Mouse (Mus musculus) kidney, embryonic 14.5 days (tissue): ENCODE data around the gene Acaca. TPM values are rescaled to one million over a fixed set of nuclear protein-coding genes. Genes with fewer than 3 reads are reported as not detected.

Experiments used
- ATAC-seq: fragments of 200-750 bp; cut with Nextera tagmentation; 2 replicates; pipeline ENCODE4 v1.8.0; 2017; ENCODE audit warnings: moderate number of reproducible peaks, mild to moderate bottlenecking, moderate TSS enrichment, moderate library complexity; ENCODE audit not compliant: low FRiP score, low TSS enrichment
- H3K27ac ChIP-seq: fragments of 300-500 bp; sonication (generic); 2 replicates; pipeline ENCODE4 v1.5.1; 2014; ENCODE audit warnings: low read depth, mild to moderate bottlenecking, low read length, moderate library complexity, mixed read lengths
- H3K27me3 ChIP-seq: fragments of 300-500 bp; sonication (generic); 2 replicates; pipeline ENCODE4 v1.6.1; 2014; ENCODE audit warnings: mild to moderate bottlenecking, low read length; ENCODE audit not compliant: control insufficient read depth, insufficient read depth
- H3K36me3 ChIP-seq: fragments of 300-500 bp; sonication (generic); 2 replicates; pipeline ENCODE4 v1.6.1; 2014; ENCODE audit warnings: low read length, mixed read lengths; ENCODE audit not compliant: control insufficient read depth, insufficient read depth
- H3K4me1 ChIP-seq: fragments of 300-500 bp; sonication (generic); 2 replicates; pipeline ENCODE4 v1.6.1; 2014; ENCODE audit warnings: low read length, mixed read lengths; ENCODE audit not compliant: control insufficient read depth, insufficient read depth
- H3K4me2 ChIP-seq: fragments of 300-500 bp; sonication (generic); replicated peaks from 2 replicates; pipeline ENCODE4 v1.6.1; 2014; ENCODE audit warnings: low read depth, mild to moderate bottlenecking, low read length
- H3K4me3 ChIP-seq: fragments of 300-500 bp; sonication (generic); 2 replicates; pipeline ENCODE4 v1.5.1; 2014; ENCODE audit warnings: mild to moderate bottlenecking, low read length
- H3K9ac ChIP-seq: fragments of 300-500 bp; sonication (generic); 2 replicates; pipeline ENCODE4 v1.6.1; 2014; ENCODE audit warnings: low read depth, mild to moderate bottlenecking, low read length, moderate library complexity
- H3K9me3 ChIP-seq: fragments of 300-500 bp; sonication (generic); 2 replicates; pipeline ENCODE4 v1.6.1; 2016; ENCODE audit warnings: low read length; ENCODE audit not compliant: control insufficient read depth
- WGBS: fragments of 180-500 bp; shearing (Covaris S2); extraction: QIAGEN DNeasy Blood & Tissue Kit; methylation state at CpG from one replicate; pipeline ENCODE4 v1.1.7; 2014; 5-methylcytosine and 5-hydroxymethylcytosine counted together
- polyA plus RNA-seq: library from polyadenylated mRNA; unstranded; fragments of >200 nt; fragmentation: Nextera tagmentation; extraction: Ambion mirVana; gene quantifications from 2 replicates; pipeline ENCODE4 v1.2.1, GENCODE M21; 2014

The Acaca gene
- polyA plus RNA-seq, 1 experiment from 2014 or later = 18.1 TPM

GRCm38 (mm10) chr11:84281280-84281679 lies 151.8 kb downstream of the Acaca start:
- Histone ChIP-seq H3K4me2 (no peak overlapping the region), H3K36me3 (peaks cover 22% of the 10 kb centered on the region; the same call in 1 of the 2 replicates), H3K4me3 (no peak overlapping the region), H3K27ac (no peak overlapping the region), H3K4me1 (no peaks in the 10 kb centered on the region), H3K27me3 (no peaks in the 10 kb centered on the region), H3K9me3 (no peaks in the 10 kb centered on the region), H3K9ac (no peak overlapping the region)
- 85% methylated on average over 5 of the region's 5 CpGs for WGBS
- no peak for ATAC-seq

- Histone ChIP-seq H3K9ac (no peak overlapping the region), H3K4me2 (no peak overlapping the region), H3K27me3 (no peaks in the 10 kb centered on the region), H3K4me3 (no peak overlapping the region), H3K36me3 (peaks cover 22% of the 10 kb centered on the region; the same call in 1 of the 2 replicates), H3K27ac (no peak overlapping the region), H3K9me3 (no peaks in the 10 kb centered on the region), H3K4me1 (no peaks in the 10 kb centered on the region)
- 93% methylated on average over 7 of the region's 7 CpGs for WGBS
- ATAC-seq = no peak
Observed at GRCm38 (mm10) chr11:84282944-84283703, 153.7 kb downstream of the Acaca start.

GRCm38 (mm10) chr11:84290781-84291180 lies 161.3 kb downstream of the Acaca start:
- WGBS = 51% methylated on average over 3 of the region's 3 CpGs
- H3K4me3 ChIP-seq = no peak overlapping the region

GRCm38 (mm10) chr11:84292532-84292931 lies 163.1 kb downstream of the Acaca start:
- Histone ChIP-seq H3K9me3 (no peaks in the 10 kb centered on the region), H3K36me3 (peaks cover 5% of the 10 kb centered on the region; the same call in 1 of the 2 replicates), H3K27ac (no peak overlapping the region), H3K9ac (no peak overlapping the region), H3K27me3 (no peaks in the 10 kb centered on the region), H3K4me2 (no peak overlapping the region), H3K4me1 (no peaks in the 10 kb centered on the region), H3K4me3 (no peak overlapping the region)
- no peak for ATAC-seq
- WGBS = 76% methylated on average over 3 of the region's 3 CpGs

More at GRCm38 (mm10) chr11:84290781-84291180, 161.3 kb downstream of the Acaca start:
- no peaks in the 10 kb centered on the region for H3K9me3 ChIP-seq
- no peaks in the 10 kb centered on the region for H3K27me3 ChIP-seq
- no peaks in the 10 kb centered on the region for H3K4me1 ChIP-seq
- H3K36me3 ChIP-seq = peaks cover 3% of the 10 kb centered on the region; the same call in 1 of the 2 replicates
- no peak overlapping the region for H3K4me2 ChIP-seq
- no peak overlapping the region for H3K27ac ChIP-seq
- no peak for ATAC-seq
- H3K9ac ChIP-seq = no peak overlapping the region

GRCm38 (mm10) chr11:84293288-84293687 lies 163.8 kb downstream of the Acaca start:
- H3K9me3 ChIP-seq = no peaks in the 10 kb centered on the region
- no peak overlapping the region for H3K4me2 ChIP-seq
- ATAC-seq = no peak
- WGBS = 86% methylated on average over 3 of the region's 3 CpGs
- H3K4me3 ChIP-seq = no peak overlapping the region
- H3K27me3 ChIP-seq = no peaks in the 10 kb centered on the region
- H3K9ac ChIP-seq = no peak overlapping the region
- no peak overlapping the region for H3K27ac ChIP-seq
- peaks cover 5% of the 10 kb centered on the region; the same call in 1 of the 2 replicates for H3K36me3 ChIP-seq
- H3K4me1 ChIP-seq = no peaks in the 10 kb centered on the region

- H3K4me2 ChIP-seq = no peak overlapping the region
- WGBS = 88% methylated on average over 2 of the region's 2 CpGs
- no peak for ATAC-seq
Observed at GRCm38 (mm10) chr11:84296337-84296736, 166.9 kb downstream of the Acaca start.

GRCm38 (mm10) chr11:84305474-84305873 lies 176.0 kb downstream of the Acaca start:
- ATAC-seq = no peak
- no peak overlapping the region for H3K9ac ChIP-seq

More at GRCm38 (mm10) chr11:84296337-84296736, 166.9 kb downstream of the Acaca start:
- H3K27ac ChIP-seq = no peak overlapping the region
- H3K4me3 ChIP-seq = no peak overlapping the region
- peaks cover 11% of the 10 kb centered on the region for H3K36me3 ChIP-seq
- H3K9me3 ChIP-seq = no peaks in the 10 kb centered on the region
- H3K9ac ChIP-seq = no peak overlapping the region
- no peaks in the 10 kb centered on the region for H3K4me1 ChIP-seq
- H3K27me3 ChIP-seq = no peaks in the 10 kb centered on the region

GRCm38 (mm10) chr11:84306158-84306742 lies 176.8 kb downstream of the Acaca start:
- no peak overlapping the region for H3K4me3 ChIP-seq
- no peak overlapping the region for H3K4me2 ChIP-seq
- peaks cover 6% of the 10 kb centered on the region; the same call in 1 of the 2 replicates for H3K36me3 ChIP-seq
- H3K9me3 ChIP-seq = no peaks in the 10 kb centered on the region
- H3K9ac ChIP-seq = no peak overlapping the region
- no peak overlapping the region for H3K27ac ChIP-seq
- no peaks in the 10 kb centered on the region for H3K27me3 ChIP-seq
- 81% methylated on average over 6 of the region's 6 CpGs for WGBS
- H3K4me1 ChIP-seq = no peaks in the 10 kb centered on the region
- ATAC-seq = no peak

More at GRCm38 (mm10) chr11:84305474-84305873, 176.0 kb downstream of the Acaca start:
- Histone ChIP-seq H3K27me3 (no peaks in the 10 kb centered on the region), H3K4me3 (no peak overlapping the region), H3K36me3 (peaks cover 11% of the 10 kb centered on the region), H3K4me2 (no peak overlapping the region), H3K9me3 (no peaks in the 10 kb centered on the region), H3K27ac (no peak overlapping the region), H3K4me1 (no peaks in the 10 kb centered on the region)
- 89% methylated on average over 1 of the region's 1 CpGs for WGBS
